Mouse (Mus musculus): ENCODE data around the gene Zc3h13. TPM values are rescaled to one million over a fixed set of nuclear protein-coding genes. Genes with fewer than 3 reads are reported as not detected.

Gene Zc3h13
- polyA plus RNA-seq, 1 experiment: 11.9 TPM

DNA sequence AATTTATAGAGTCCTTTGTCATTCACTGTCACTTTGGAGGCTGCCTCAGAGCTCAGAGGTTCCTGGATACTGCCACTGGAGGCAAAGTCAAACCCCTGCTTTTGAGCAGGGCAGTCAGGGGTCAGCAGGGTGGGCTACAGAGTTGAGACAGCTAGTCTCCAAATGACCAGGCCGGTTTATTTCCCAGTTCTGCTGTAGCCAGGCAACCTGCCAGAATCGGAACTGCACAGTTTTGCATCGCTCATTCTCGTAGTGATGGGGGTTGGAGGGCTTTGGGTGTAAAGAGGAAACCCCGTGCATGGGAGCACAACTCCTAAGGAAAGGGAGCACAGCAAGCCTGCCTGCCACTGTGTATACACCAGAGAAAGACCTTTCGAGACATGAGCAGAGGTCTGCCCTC lies 79.1 kb downstream of the Zc3h13 start:
- no peaks in the 10 kb centered on the region for H3K4me1 ChIP-seq (ENCODE audit: control insufficient read depth, insufficient read depth, insufficient read length, low read length)
- H3K36me3 ChIP-seq (ENCODE audit: control insufficient read depth, insufficient read depth, low read length): no peaks in the 10 kb centered on the region
- no peaks in the 10 kb centered on the region for H3K27me3 ChIP-seq (ENCODE audit: control insufficient read depth, insufficient read depth, low read length)
- 69% methylated on average over 6 of the region's 6 CpGs for WGBS
- no peak overlapping the region for H3K27ac ChIP-seq (ENCODE audit: insufficient read depth, low read depth, low read length)
- H3K4me3 ChIP-seq (ENCODE audit: low read depth, low read length): no peak overlapping the region
- no peak for TF ChIP-seq POLR2A (IDR thresholded peaks at IDR 0.05; ENCODE audit: low read depth, low read length)
- no peak for TF ChIP-seq CTCF (IDR thresholded peaks at IDR 0.05; ENCODE audit: extremely low read depth, insufficient read length, insufficient replicate concordance, low read depth, low read length)

DNA sequence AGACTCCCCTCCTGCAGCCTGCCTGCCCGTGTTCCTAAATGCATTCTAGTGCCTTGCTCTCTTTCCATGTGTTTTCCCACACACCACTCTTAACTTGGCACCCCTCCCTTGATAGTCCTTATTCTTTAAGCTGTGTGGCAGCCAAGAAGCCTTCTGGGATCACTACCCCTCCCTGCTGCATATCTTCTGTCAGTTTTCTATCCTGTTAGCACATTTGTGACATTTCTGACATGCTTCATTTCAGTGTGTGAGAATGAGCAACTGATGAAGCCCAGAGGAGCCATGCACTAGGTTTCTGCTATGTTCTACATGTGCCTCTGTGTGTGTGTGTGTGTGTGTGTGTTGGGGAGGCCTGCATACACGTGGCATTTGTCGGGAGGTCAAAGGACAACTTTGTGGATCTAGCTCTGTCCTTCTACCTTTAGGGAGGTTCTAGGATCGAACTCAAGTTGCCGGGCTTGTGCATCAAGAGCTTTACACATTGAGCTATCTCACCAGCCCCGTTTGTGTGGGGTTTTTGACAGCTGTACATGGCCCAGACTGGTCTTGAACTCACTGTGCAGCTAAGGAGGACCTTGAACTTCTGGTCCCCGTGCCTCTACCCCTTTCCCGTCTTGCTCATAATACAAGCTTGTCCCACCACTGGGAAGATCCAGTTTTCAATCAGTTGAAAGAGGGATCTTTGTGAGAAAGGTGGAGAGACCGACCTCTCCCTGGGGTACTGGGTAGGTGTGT lies 81.3 kb downstream of the Zc3h13 start:
- Histone ChIP-seq H3K27ac (ENCODE audit: insufficient read depth, low read depth, low read length) (no peak overlapping the region), H3K4me3 (ENCODE audit: low read depth, low read length) (no peak overlapping the region), H3K4me1 (ENCODE audit: control insufficient read depth, insufficient read depth, insufficient read length, low read length) (no peaks in the 10 kb centered on the region), H3K27me3 (ENCODE audit: control insufficient read depth, insufficient read depth, low read length) (no peaks in the 10 kb centered on the region), H3K36me3 (ENCODE audit: control insufficient read depth, insufficient read depth, low read length) (no peaks in the 10 kb centered on the region)
- 71% methylated on average over 9 of the region's 9 CpGs for WGBS
- TF ChIP-seq POLR2A (IDR thresholded peaks at IDR 0.05; ENCODE audit: low read depth, low read length) (no peak), CTCF (IDR thresholded peaks at IDR 0.05; ENCODE audit: extremely low read depth, insufficient read length, insufficient replicate concordance, low read depth, low read length) (no peak)

DNA sequence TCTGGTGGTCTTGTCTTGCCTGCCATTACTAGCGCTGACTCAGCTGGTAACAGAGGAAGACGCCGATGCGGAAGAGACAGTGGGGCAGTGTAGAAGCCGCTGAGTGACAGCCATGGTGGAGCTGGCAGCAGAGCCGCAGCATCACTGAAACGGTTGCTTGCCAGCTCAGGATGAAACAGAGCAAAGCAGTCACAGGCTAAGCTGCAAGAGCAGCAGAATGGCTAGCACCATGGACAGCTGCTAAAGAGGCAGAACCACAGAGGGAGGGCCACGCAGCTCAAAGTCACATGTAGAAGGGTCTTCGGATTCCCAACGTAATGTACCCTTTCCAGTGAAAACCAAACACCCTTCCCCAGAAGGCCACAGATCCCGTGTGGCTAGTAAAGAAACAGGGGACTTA lies 82.6 kb downstream of the Zc3h13 start:
- 32% methylated on average over 11 of the region's 11 CpGs for WGBS
- TF ChIP-seq CTCF (IDR thresholded peaks at IDR 0.05; ENCODE audit: extremely low read depth, insufficient read length, insufficient replicate concordance, low read depth, low read length) (no peak), POLR2A (IDR thresholded peaks at IDR 0.05; ENCODE audit: low read depth, low read length) (no peak)

DNA sequence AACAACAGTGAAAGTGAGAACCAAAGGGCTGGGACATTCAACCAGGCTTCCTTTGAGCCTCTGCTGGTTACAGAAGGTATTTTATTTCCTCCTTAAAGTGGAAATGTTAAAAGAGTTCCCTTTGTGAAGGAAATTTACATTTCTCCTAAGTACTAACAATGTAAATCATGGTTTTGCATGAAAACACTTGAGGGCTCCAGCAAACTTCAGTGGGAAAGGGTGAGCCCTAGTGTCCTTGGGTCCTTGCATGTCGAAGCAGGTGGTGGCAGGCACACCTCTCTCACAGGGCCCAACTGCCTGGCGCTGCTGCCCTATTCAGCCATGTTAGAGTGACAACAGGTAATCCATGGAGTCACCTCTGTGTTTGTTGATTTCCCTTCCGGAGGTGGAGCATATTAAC lies 83.3 kb downstream of the Zc3h13 start:
- Histone ChIP-seq H3K4me1 (ENCODE audit: control insufficient read depth, insufficient read depth, insufficient read length, low read length) (no peaks in the 10 kb centered on the region), H3K27me3 (ENCODE audit: control insufficient read depth, insufficient read depth, low read length) (no peaks in the 10 kb centered on the region), H3K4me3 (ENCODE audit: low read depth, low read length) (no peak overlapping the region), H3K27ac (ENCODE audit: insufficient read depth, low read depth, low read length) (no peak overlapping the region), H3K36me3 (ENCODE audit: control insufficient read depth, insufficient read depth, low read length) (no peaks in the 10 kb centered on the region)
- no peak for TF ChIP-seq POLR2A (IDR thresholded peaks at IDR 0.05; ENCODE audit: low read depth, low read length)
- no peak for TF ChIP-seq CTCF (IDR thresholded peaks at IDR 0.05; ENCODE audit: extremely low read depth, insufficient read length, insufficient replicate concordance, low read depth, low read length)
- WGBS: 30% methylated on average over 3 of the region's 3 CpGs

More for the DNA sequence above, 82.6 kb downstream of the Zc3h13 start:
- no peaks in the 10 kb centered on the region for H3K27me3 ChIP-seq (ENCODE audit: control insufficient read depth, insufficient read depth, low read length)
- no peaks in the 10 kb centered on the region for H3K36me3 ChIP-seq (ENCODE audit: control insufficient read depth, insufficient read depth, low read length)
- no peak overlapping the region for H3K27ac ChIP-seq (ENCODE audit: insufficient read depth, low read depth, low read length)
- H3K4me3 ChIP-seq (ENCODE audit: low read depth, low read length): no peak overlapping the region
- H3K4me1 ChIP-seq (ENCODE audit: control insufficient read depth, insufficient read depth, insufficient read length, low read length): no peaks in the 10 kb centered on the region

DNA sequence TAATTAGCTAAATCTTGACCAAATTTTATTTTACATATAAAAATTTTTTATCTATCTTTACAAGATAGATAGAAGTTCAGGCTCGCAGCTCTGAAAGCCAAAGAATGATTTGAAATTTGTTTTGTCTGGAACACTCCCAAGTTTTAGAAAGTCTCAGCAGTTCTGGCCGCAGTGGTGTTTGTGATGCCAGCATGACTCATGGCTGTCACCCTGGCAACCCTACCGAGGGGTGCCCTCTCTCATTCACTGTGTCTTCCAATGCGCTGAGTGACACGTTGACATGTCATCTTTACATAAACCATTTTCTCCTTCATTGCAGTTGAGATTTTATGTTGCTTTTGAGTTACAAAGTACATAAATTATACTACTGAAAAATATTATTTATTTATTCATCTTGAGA lies 85.7 kb downstream of the Zc3h13 start:
- WGBS: 68% methylated on average over 5 of the region's 5 CpGs
- Histone ChIP-seq H3K36me3 (ENCODE audit: control insufficient read depth, insufficient read depth, low read length) (no peaks in the 10 kb centered on the region), H3K27ac (ENCODE audit: insufficient read depth, low read depth, low read length) (no peak overlapping the region), H3K27me3 (ENCODE audit: control insufficient read depth, insufficient read depth, low read length) (no peaks in the 10 kb centered on the region), H3K4me3 (ENCODE audit: low read depth, low read length) (no peak overlapping the region), H3K4me1 (ENCODE audit: control insufficient read depth, insufficient read depth, insufficient read length, low read length) (no peaks in the 10 kb centered on the region)
- no peak for TF ChIP-seq CTCF (IDR thresholded peaks at IDR 0.05; ENCODE audit: extremely low read depth, insufficient read length, insufficient replicate concordance, low read depth, low read length)
- TF ChIP-seq POLR2A (IDR thresholded peaks at IDR 0.05; ENCODE audit: low read depth, low read length): no peak

DNA sequence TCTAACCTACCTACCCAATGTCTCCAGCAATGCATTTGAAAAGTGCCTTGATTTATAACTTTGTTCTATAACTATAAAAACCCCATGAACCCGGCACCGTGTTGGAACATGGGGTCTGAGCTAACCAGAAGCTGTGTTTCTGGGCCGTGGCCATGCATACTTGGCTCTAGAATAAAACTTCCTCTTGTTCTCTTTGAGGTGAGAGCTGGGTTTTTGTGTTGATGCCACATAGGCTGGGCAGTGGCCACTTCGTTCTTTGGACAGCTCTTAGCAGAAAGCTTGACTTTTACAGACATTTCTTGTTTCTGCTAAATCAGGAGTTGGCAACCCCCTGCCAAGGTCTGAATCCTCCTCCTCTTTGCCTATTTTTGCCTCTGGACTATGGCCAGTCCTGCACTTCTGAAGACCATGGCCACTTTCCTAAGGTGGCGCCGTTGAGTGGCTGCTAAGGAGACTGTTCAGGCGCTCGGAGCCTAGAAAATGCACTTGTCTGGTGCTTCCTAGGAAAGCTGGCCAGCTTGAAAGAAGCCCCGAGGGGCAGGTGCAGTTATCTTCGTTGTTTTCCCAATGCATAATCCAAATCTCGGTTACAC lies 90.9 kb downstream of the Zc3h13 start:
- TF ChIP-seq POLR2A (IDR thresholded peaks at IDR 0.05; ENCODE audit: low read depth, low read length): no peak
- TF ChIP-seq CTCF (IDR thresholded peaks at IDR 0.05; ENCODE audit: extremely low read depth, insufficient read length, insufficient replicate concordance, low read depth, low read length): no peak

DNA sequence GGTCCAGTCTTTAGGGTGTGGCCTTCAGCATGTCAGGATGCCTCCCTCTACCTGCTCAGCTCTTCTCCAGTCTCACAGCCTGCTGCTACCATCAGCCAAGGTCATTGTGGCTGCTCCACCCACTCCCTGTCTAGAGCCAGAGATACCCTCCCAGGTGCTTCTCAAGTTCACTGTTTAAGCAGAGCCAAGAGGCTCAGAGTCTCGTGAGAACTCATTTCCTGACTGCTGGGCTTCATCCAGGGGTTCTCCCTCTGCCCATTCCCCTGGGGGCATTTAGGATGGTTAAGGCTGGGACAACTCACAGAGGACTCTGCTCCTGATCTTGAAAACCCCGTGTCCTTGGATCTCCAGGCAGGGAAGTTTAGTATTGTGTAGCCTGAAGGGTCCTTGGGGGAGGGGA lies 92.1 kb downstream of the Zc3h13 start:
- H3K36me3 ChIP-seq (ENCODE audit: control insufficient read depth, insufficient read depth, low read length): no peaks in the 10 kb centered on the region
- no peaks in the 10 kb centered on the region; the same call in 1 of the 2 replicates for H3K4me1 ChIP-seq (ENCODE audit: control insufficient read depth, insufficient read depth, insufficient read length, low read length)
- H3K27ac ChIP-seq (ENCODE audit: insufficient read depth, low read depth, low read length): no peak overlapping the region
- TF ChIP-seq CTCF (IDR thresholded peaks at IDR 0.05; ENCODE audit: extremely low read depth, insufficient read length, insufficient replicate concordance, low read depth, low read length) (no peak), POLR2A (IDR thresholded peaks at IDR 0.05; ENCODE audit: low read depth, low read length) (no peak)
- no peak overlapping the region for H3K4me3 ChIP-seq (ENCODE audit: low read depth, low read length)
- WGBS: 24% methylated on average over 2 of the region's 2 CpGs
- H3K27me3 ChIP-seq (ENCODE audit: control insufficient read depth, insufficient read depth, low read length): no peaks in the 10 kb centered on the region

More for the DNA sequence above, 90.9 kb downstream of the Zc3h13 start:
- WGBS: 63% methylated on average over 11 of the region's 11 CpGs
- H3K4me1 ChIP-seq (ENCODE audit: control insufficient read depth, insufficient read depth, insufficient read length, low read length): no peaks in the 10 kb centered on the region; the same call in 1 of the 2 replicates
- no peak overlapping the region for H3K27ac ChIP-seq (ENCODE audit: insufficient read depth, low read depth, low read length)
- H3K36me3 ChIP-seq (ENCODE audit: control insufficient read depth, insufficient read depth, low read length): no peaks in the 10 kb centered on the region
- no peaks in the 10 kb centered on the region for H3K27me3 ChIP-seq (ENCODE audit: control insufficient read depth, insufficient read depth, low read length)
- no peak overlapping the region for H3K4me3 ChIP-seq (ENCODE audit: low read depth, low read length)

Measured in small intestine, adult 2 months (tissue).